Mouse (Mus musculus) forebrain, embryonic 14.5 days (tissue): ENCODE measurements around the gene Gng2. TPM values are rescaled to one million over a fixed set of nuclear protein-coding genes. Genes with fewer than 3 reads are reported as not detected.
"Not testable (repeated sequence)": the region's sequence is repeated elsewhere in the genome, so short reads cannot be mapped to it uniquely, and the experiment has no call there.

Experiments
- ATAC-seq: fragments of 200-750 bp; cut with Nextera tagmentation; 2 replicates; pipeline ENCODE4 v1.8.0; 2017; ENCODE audit warnings: mild to moderate bottlenecking, moderate library complexity
- DNase-seq: peaks from one replicate; pipeline ENCODE4 v3.0.0-alpha.2; 2015; ENCODE audit warnings: low spot score
- H3K27ac ChIP-seq: fragments of 300-500 bp; sonication (generic); 2 replicates; pipeline ENCODE4 v1.5.1; 2014; ENCODE audit warnings: low read depth, mild to moderate bottlenecking, control low read depth, low read length, moderate library complexity
- H3K27me3 ChIP-seq: fragments of 300-500 bp; sonication (generic); replicated peaks from 2 replicates; pipeline ENCODE4 v1.6.1; 2014; ENCODE audit warnings: low read length, control low read depth, mixed read lengths; ENCODE audit not compliant: control insufficient read depth, insufficient read depth
- H3K36me3 ChIP-seq: fragments of 300-500 bp; sonication (generic); 2 replicates; pipeline ENCODE4 v1.6.1; 2014; ENCODE audit warnings: low read length, control low read depth; ENCODE audit not compliant: control insufficient read depth, insufficient read depth
- H3K4me1 ChIP-seq: fragments of 300-500 bp; sonication (generic); 2 replicates; pipeline ENCODE4 v1.6.1; 2014; ENCODE audit warnings: antibody characterized with exemption, low read length, control low read depth; ENCODE audit not compliant: control insufficient read depth, insufficient read depth
- H3K4me2 ChIP-seq: fragments of 300-500 bp; sonication (generic); 2 replicates; pipeline ENCODE4 v1.6.1; 2014; ENCODE audit warnings: mild to moderate bottlenecking, control low read depth, low read length
- H3K4me3 ChIP-seq: fragments of 300-500 bp; sonication (generic); 2 replicates; pipeline ENCODE4 v1.5.1; 2014; ENCODE audit warnings: low read depth, low read length, control low read depth
- H3K9ac ChIP-seq: fragments of 300-500 bp; sonication (generic); 2 replicates; pipeline ENCODE4 v1.6.1; 2014; ENCODE audit warnings: mild to moderate bottlenecking, low read length, control low read depth, moderate library complexity
- H3K9me3 ChIP-seq: fragments of 300-500 bp; sonication (generic); replicated peaks from 2 replicates; pipeline ENCODE4 v1.6.1; 2016; ENCODE audit warnings: low read length, control low read depth, mixed read lengths; ENCODE audit not compliant: control insufficient read depth
- WGBS: fragments of 180-500 bp; shearing (Covaris S2); extraction: QIAGEN DNeasy Blood & Tissue Kit; methylation state at CpG from one replicate; pipeline ENCODE4 v1.1.7; 2014; 5-methylcytosine and 5-hydroxymethylcytosine counted together
- polyA plus RNA-seq: library from polyadenylated mRNA; unstranded; fragments of >200 nt; fragmentation: Nextera tagmentation; extraction: Ambion mirVana; gene quantifications from 2 replicates; pipeline ENCODE4 v1.2.1, GENCODE M21; 2014

The Gng2 gene
- polyA plus RNA-seq, 1 experiment from 2014 or later, result 429 TPM

GRCm38 (mm10) chr14:19867286-19867935, 110.0 kb downstream of the Gng2 start:
- ATAC-seq, result no peak
- H3K36me3 ChIP-seq, result peaks cover 8% of the 10 kb centered on the region; the same call in 1 of the 2 replicates
- 0 out of 2 replicates have a peak, but pooled peaks cover 3% of the 10 kb centered on the region for H3K4me1 ChIP-seq
- H3K4me2 ChIP-seq, result no peak overlapping the region
- H3K9ac ChIP-seq, result no peak overlapping the region
- WGBS, result 62% methylated on average over 5 of the region's 5 CpGs
- no peaks in the 10 kb centered on the region for H3K27me3 ChIP-seq
- no peak overlapping the region for H3K4me3 ChIP-seq
- H3K27ac ChIP-seq, result no peak overlapping the region
- H3K9me3 ChIP-seq, result no peaks in the 10 kb centered on the region
- no peak for DNase-seq

- H3K4me2 ChIP-seq, H3K4me1 ChIP-seq, H3K27me3 ChIP-seq, H3K9me3 ChIP-seq, ATAC-seq, H3K9ac ChIP-seq, H3K36me3 ChIP-seq, H3K4me3 ChIP-seq, H3K27ac ChIP-seq, DNase-seq: not testable (repeated sequence)
- 86% methylated on average over 9 of the region's 9 CpGs for WGBS
These were observed 112.3 kb downstream of the Gng2 start for GRCm38 (mm10) chr14:19865121-19865520.

GRCm38 (mm10) chr14:19861311-19862080, 115.9 kb downstream of the Gng2 start:
- DNase-seq, result no peak
- no peaks in the 10 kb centered on the region for H3K9me3 ChIP-seq
- no peak overlapping the region for H3K4me3 ChIP-seq
- no peaks in the 10 kb centered on the region for H3K4me1 ChIP-seq
- no peak overlapping the region for H3K4me2 ChIP-seq
- WGBS, result 86% methylated on average over 8 of the region's 8 CpGs
- ATAC-seq, result no peak
- H3K9ac ChIP-seq, result no peak overlapping the region
- no peaks in the 10 kb centered on the region for H3K27me3 ChIP-seq
- H3K27ac ChIP-seq, result no peak overlapping the region
- H3K36me3 ChIP-seq, result no peaks in the 10 kb centered on the region

DNA sequence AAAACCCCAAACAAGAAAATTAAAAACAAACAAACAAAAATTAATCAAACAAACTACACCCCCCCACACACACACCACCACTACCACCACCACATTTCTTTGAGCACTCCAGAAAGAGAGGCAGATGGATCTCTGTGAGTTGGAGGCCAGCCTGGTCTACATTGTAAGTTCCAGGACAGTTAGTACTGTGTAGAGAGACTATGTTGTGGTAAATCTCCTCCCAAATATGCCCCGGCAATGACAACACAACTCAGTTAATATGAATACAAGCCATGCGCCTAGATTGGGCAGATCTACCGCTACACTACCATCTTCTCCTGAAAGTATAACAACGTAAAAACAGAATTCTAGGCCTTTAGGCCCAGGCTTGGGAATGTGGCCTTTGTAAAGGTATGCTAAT, 117.1 kb downstream of the Gng2 start:
- WGBS, result 89% methylated on average over 4 of the region's 4 CpGs
- Histone ChIP-seq H3K4me1 (no peaks in the 10 kb centered on the region), H3K4me3 (no peak overlapping the region), H3K36me3 (no peaks in the 10 kb centered on the region), H3K9ac (no peak overlapping the region), H3K27ac (no peak overlapping the region), H3K4me2 (no peak overlapping the region), H3K9me3 (no peaks in the 10 kb centered on the region), H3K27me3 (no peaks in the 10 kb centered on the region)
- no peak for ATAC-seq
- DNase-seq, result no peak

GRCm38 (mm10) chr14:19858808-19859776, 118.3 kb downstream of the Gng2 start:
- Histone ChIP-seq H3K4me3 (no peak overlapping the region), H3K9ac (no peak overlapping the region), H3K4me2 (no peak overlapping the region), H3K27me3 (no peaks in the 10 kb centered on the region), H3K4me1 (no peaks in the 10 kb centered on the region), H3K9me3 (no peaks in the 10 kb centered on the region), H3K27ac (no peak overlapping the region), H3K36me3 (no peaks in the 10 kb centered on the region)
- WGBS, result 45% methylated on average over 8 of the region's 8 CpGs
- DNase-seq, result peak; percentile 83
- 0 out of 2 replicates have a peak, but pooled peaks have one; percentile 40 for ATAC-seq

- Histone ChIP-seq H3K4me1 (no peaks in the 10 kb centered on the region), H3K27me3 (no peaks in the 10 kb centered on the region), H3K4me2 (no peak overlapping the region), H3K9me3 (no peaks in the 10 kb centered on the region), H3K27ac (no peak overlapping the region), H3K9ac (no peak overlapping the region), H3K36me3 (no peaks in the 10 kb centered on the region), H3K4me3 (no peak overlapping the region)
- ATAC-seq (no peak), DNase-seq (no peak)
- 70% methylated on average over 2 of the region's 2 CpGs for whole genome bisulfite sequencing
These were observed 119.1 kb downstream of the Gng2 start for GRCm38 (mm10) chr14:19858279-19858678.

- Histone ChIP-seq H3K4me2 (no peak overlapping the region), H3K27me3 (no peaks in the 10 kb centered on the region), H3K27ac (no peak overlapping the region), H3K9ac (no peak overlapping the region), H3K4me3 (no peak overlapping the region), H3K36me3 (no peaks in the 10 kb centered on the region), H3K4me1 (no peaks in the 10 kb centered on the region), H3K9me3 (no peaks in the 10 kb centered on the region)
- ATAC-seq (no peak), DNase-seq (no peak)
- WGBS, result 53% methylated on average over 3 of the region's 3 CpGs
These were observed 124.0 kb downstream of the Gng2 start for GRCm38 (mm10) chr14:19853471-19853870.

DNA sequence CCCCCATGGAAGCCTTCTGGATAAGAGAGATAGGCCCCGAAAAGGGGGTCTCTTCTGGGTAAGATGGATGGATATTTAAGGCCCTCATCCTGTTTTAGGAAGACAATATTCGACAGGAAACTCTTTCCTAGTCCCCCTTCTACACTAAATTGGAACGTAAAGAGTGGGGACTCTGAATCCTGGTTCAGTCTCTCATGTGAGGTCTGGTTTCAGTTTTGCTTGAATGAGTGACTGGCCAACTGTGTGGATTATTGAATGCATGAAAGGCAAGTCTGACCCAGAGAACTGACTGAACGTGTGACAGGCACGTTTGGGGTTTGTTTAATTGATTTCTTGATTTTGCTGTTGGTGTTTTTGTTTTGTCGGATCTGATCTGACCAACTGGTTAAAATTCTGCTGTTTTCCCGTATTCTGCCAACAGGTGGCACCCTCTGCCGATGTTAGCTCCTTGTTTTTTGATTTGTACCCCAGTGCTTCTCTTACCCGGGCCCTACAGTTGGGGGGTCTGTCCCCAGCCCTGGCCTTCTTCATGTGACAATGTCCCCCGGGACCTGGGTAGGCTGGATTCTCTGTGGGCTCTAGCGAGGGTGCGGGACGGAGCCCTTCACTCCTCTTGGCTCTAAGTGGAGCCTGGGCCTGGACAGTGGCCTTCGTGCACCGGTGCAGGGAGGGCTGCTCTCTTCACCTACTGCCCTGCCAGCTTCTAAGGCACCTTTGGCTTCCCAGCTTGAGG, 137.7 kb downstream of the Gng2 start:
- Histone ChIP-seq H3K9ac (no peak overlapping the region; the same call in 1 of the 2 replicates), H3K36me3 (no peaks in the 10 kb centered on the region), H3K27me3 (no peaks in the 10 kb centered on the region), H3K9me3 (no peaks in the 10 kb centered on the region), H3K4me1 (no peaks in the 10 kb centered on the region), H3K4me2 (peak overlapping the region; percentile 37), H3K27ac (no peak overlapping the region), H3K4me3 (no peak overlapping the region)
- ATAC-seq (peak; percentile 73), DNase-seq (peak; percentile 79)
- 23% methylated on average over 15 of the region's 15 CpGs for WGBS
